1 mouse cellular context compared by ENCODE assay signal in the genomic region with DNA sequence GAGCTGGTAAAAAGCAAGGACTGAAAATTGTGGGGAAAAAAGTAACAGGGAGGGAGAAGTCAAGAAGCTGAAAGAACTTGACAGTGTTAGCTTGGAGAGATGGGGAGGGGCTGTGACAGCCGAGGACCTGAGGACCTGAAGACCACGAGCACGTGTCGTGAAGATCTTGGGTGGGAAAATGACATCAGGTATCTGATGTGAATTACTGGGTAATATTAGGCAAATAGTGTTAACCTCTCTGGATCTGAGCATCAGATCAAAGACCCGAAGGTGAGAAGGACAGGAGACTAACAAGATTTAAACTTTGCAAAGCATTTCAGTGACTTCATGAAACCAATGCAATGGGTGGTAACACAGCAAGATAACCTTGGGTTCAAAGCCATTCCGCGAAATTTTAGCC.
TF ChIP-seq lines count a peak whose summit lies in the region.

No protein-coding gene starts in this region.

TF ChIP-seq in MEL, 35 proteins besides CTCF, POLR2A, EP300 and RAD21 (continued from another document):
- TF ChIP-seq CHD1 (IDR thresholded peaks at IDR 0.05; ENCODE audit: low read depth, low read length), result no peak
- TF ChIP-seq MAFK (IDR thresholded peaks at IDR 0.05; ENCODE audit: borderline replicate concordance, low read depth, low read length), result no peak
- TF ChIP-seq NELFE (IDR thresholded peaks at IDR 0.05; ENCODE audit: low read depth, low read length), result no peak
- no peak for TF ChIP-seq JUND (IDR thresholded peaks at IDR 0.05; ENCODE audit: low read depth, low read length)
- TF ChIP-seq GABPA (IDR thresholded peaks at IDR 0.05; ENCODE audit: low read depth, low read length), result no peak
- TF ChIP-seq UBTF (IDR thresholded peaks at IDR 0.05; ENCODE audit: borderline replicate concordance, insufficient read depth, low read depth, low read length), result 0 out of 2 replicates have a peak, but pooled peaks have one; percentile 10
- TF ChIP-seq HCFC1 (IDR thresholded peaks at IDR 0.05; ENCODE audit: low read depth, low read length), result 0 out of 2 replicates have a peak, but pooled peaks have one; percentile 19
- TF ChIP-seq SIN3A (IDR thresholded peaks at IDR 0.05; ENCODE audit: low read length), result peak; percentile 54
- no peak for TF ChIP-seq TCF12 (IDR thresholded peaks at IDR 0.05; ENCODE audit: low read depth, low read length)
- no peak for TF ChIP-seq MAZ (IDR thresholded peaks at IDR 0.05; ENCODE audit: low read depth, low read length)
- no peak for TF ChIP-seq E2F4 (IDR thresholded peaks at IDR 0.05; ENCODE audit: borderline replicate concordance, low read depth, low read length)
- TF ChIP-seq MXI1 (IDR thresholded peaks at IDR 0.05; ENCODE audit: low read depth, low read length), result peak; percentile 72
- no peak for TF ChIP-seq ZNF384 (IDR thresholded peaks at IDR 0.05; ENCODE audit: low read depth, low read length)
- TF ChIP-seq SMC3 (IDR thresholded peaks at IDR 0.05; ENCODE audit: low read depth, low read length), result no peak
- no peak for TF ChIP-seq POLR2AphosphoS2 (IDR thresholded peaks at IDR 0.05; ENCODE audit: low read length)
- no peak for TF ChIP-seq GATA1 (IDR thresholded peaks at IDR 0.05; ENCODE audit: low read depth, low read length)
- no peak for TF ChIP-seq MYB (IDR thresholded peaks at IDR 0.05; ENCODE audit: low read depth, low read length)
- no peak for TF ChIP-seq TBP (IDR thresholded peaks at IDR 0.05; ENCODE audit: low read depth, low read length)
- TF ChIP-seq TAL1 (IDR thresholded peaks at IDR 0.05; ENCODE audit: low read length), result no peak
- TF ChIP-seq MAX (IDR thresholded peaks at IDR 0.05; ENCODE audit: low read length), result peak; percentile 74
- TF ChIP-seq ELF1 (IDR thresholded peaks at IDR 0.05; ENCODE audit: low read depth, low read length), result no peak
- no peak for TF ChIP-seq NRF1 (IDR thresholded peaks at IDR 0.05; ENCODE audit: insufficient read depth, low read depth, low read length, poor library complexity, severe bottlenecking)
- TF ChIP-seq ETS1 (IDR thresholded peaks at IDR 0.05; ENCODE audit: low read depth, low read length), result no peak
- no peak for TF ChIP-seq KAT2A (conservative IDR thresholded peaks at IDR 0.05; ENCODE audit: low read depth, low read length)
- no peak for TF ChIP-seq MEF2A (IDR thresholded peaks at IDR 0.05; ENCODE audit: extremely low read depth, insufficient replicate concordance, low read depth, low read length, poor library complexity, severe bottlenecking)
